In the genomic region with DNA sequence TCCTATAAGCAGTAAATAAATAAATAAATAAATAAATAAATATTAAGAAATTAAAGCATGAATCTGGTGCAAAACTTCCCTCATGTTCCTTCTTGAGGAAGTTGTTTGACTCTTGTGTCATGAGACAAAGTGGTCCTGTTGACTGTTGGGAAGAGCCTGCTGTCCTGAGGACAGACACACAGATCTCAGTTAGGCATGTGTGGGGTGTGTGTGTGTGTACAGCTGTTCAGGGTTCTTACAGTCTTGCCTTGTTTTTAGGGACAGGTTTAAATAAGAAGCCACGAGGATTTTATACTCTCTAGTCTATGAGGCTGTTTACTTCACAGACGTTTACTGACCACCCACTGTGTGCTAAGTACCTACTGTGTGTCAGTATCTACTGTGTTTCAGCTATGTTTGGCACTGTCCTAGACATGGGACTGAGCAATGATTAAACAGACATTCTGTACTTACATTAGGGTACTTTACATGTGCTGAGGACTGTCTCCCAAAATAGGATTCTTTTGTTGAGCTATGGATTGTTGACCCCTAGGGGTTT, we compare ENCODE assay signal across 23 mouse cellular contexts.
"Had no signal": no experiment of that assay in that cellular context is flagged by ENCODE, and none has a peak within 500 bp of the region (broad histone marks: within the 10 kb centered on the region; RNA-seq: fewer than 3 reads in every experiment).

No protein-coding gene starts in this region.

- H3K9me3 ChIP-seq: heart, embryonic 12.5 days; hindbrain, embryonic 13.5 days; hindbrain, embryonic 15.5 days; kidney, embryonic 15.5 days; limb, embryonic 15.5 days; liver, embryonic 15.5 days had no signal

- DNase-seq: gastrocnemius, postnatal 10 days; gastrocnemius, postnatal 36 days; heart, adult 18-20 months; heart, postnatal 14 days; kidney, adult 11 months; kidney, adult 2 months; kidney, adult 9 months; kidney, postnatal 14 days; kidney, postnatal 36 days; layer of hippocampus, adult 9-11 months; layer of hippocampus, postnatal 36 days; left cerebral cortex, postnatal 4 days; liver, embryonic 13.5 days had no signal

- H3K4me3 ChIP-seq: heart, embryonic 12.5 days; hindbrain, embryonic 13.5 days; hindbrain, embryonic 15.5 days; kidney, embryonic 15.5 days; limb, embryonic 13.5 days; limb, embryonic 15.5 days; liver, embryonic 13.5 days; liver, embryonic 15.5 days had no signal

- ATAC-seq: hindbrain, postnatal 0 days; intestine, embryonic 16.5 days had no signal

- H3K36me3 ChIP-seq: hindbrain, embryonic 13.5 days; hindbrain, embryonic 15.5 days; kidney, embryonic 15.5 days; limb, embryonic 13.5 days; limb, embryonic 15.5 days; liver, embryonic 13.5 days; liver, embryonic 15.5 days had no signal

- H3K4me2 ChIP-seq: heart, embryonic 12.5 days; hindbrain, embryonic 13.5 days; hindbrain, embryonic 15.5 days; kidney, embryonic 15.5 days; limb, embryonic 13.5 days; limb, embryonic 15.5 days; liver, embryonic 13.5 days; liver, embryonic 15.5 days had no signal

- H3K27me3 ChIP-seq: heart, embryonic 12.5 days; hindbrain, embryonic 13.5 days; hindbrain, embryonic 15.5 days; kidney, embryonic 15.5 days; limb, embryonic 13.5 days; limb, embryonic 15.5 days; liver, embryonic 13.5 days; liver, embryonic 15.5 days had no signal

- H3K27ac ChIP-seq: hindbrain, embryonic 13.5 days; hindbrain, embryonic 15.5 days; hindbrain, postnatal 0 days; kidney, embryonic 15.5 days; kidney, postnatal 0 days; limb, embryonic 13.5 days; limb, embryonic 15.5 days; liver, embryonic 13.5 days; liver, embryonic 15.5 days had no signal

- H3K9ac ChIP-seq: heart, embryonic 12.5 days; hindbrain, embryonic 13.5 days; hindbrain, embryonic 15.5 days; kidney, embryonic 15.5 days; limb, embryonic 13.5 days; limb, embryonic 15.5 days; liver, embryonic 13.5 days; liver, embryonic 15.5 days had no signal

- H3K4me1 ChIP-seq: hindbrain, embryonic 13.5 days; hindbrain, embryonic 15.5 days; limb, embryonic 13.5 days; limb, embryonic 15.5 days; liver, embryonic 15.5 days had no signal
